Mouse (Mus musculus) left cerebral cortex, adult 2 months (tissue): Measurements from ENCODE around the gene Crip2. TPM values are rescaled to one million over a fixed set of nuclear protein-coding genes. Genes with fewer than 3 reads are reported as not detected.

Source experiments
- DNase-seq, 2 experiments: peaks; one replicate each; pipeline ENCODE4 v3.0.0; 2021 to 2022; ENCODE audit warnings: low spot score in 2 of 2, mixed read lengths in 1 of 2; ENCODE audit errors: extremely low spot score in 1 of 2
- H3K27ac ChIP-seq: fragments of 200-600 bp; 2 replicates; pipeline ENCODE4 v1.8.1; 2022
- H3K4me3 ChIP-seq: fragments of 200-600 bp; 2 replicates; pipeline ENCODE4 v1.8.1; 2022
- CTCF ChIP-seq: fragments of 200-600 bp; IDR thresholded peaks from 2 replicates; pipeline ENCODE4 v1.8.1; 2022; ENCODE audit warnings: antibody characterized with exemption, mild to moderate bottlenecking, moderate library complexity
- intact Hi-C: fragments of 180-260 bp; cut with DNase I; formaldehyde crosslinking; loops from one replicate; pipeline ENCODE4 v1.15.1; 2025
- long read RNA-seq, 2 experiments: library from polyadenylated mRNA; stranded (forward); transcript quantifications; one replicate each; pipeline ENCODE4 v2.0.0; 2021; ENCODE audit warnings: borderline mapping rate in 2 of 2
- total RNA-seq, 2 experiments: library from RNA; stranded (reverse); gene quantifications; 2 replicates each; pipeline ENCODE4 v1.2.3; 2021

Gene Crip2
- 100 to 1,000 TPM; 143 to 148 TPM for total RNA-seq
- long read RNA-seq, experiment 1, transcript Crip2-201 (7 exons, 1,439 nt): major isoform, 130 of 145 reads
- long read RNA-seq, experiment 1, transcript Crip2-206 (7 exons, 864 nt): minor isoform, 5 of 145 reads
- long read RNA-seq, experiment 1, partial matches to known transcripts: 6 of 145 reads
- long read RNA-seq, experiment 1, other reads (novel, unspliced or antisense): 3 of 145 reads
- long read RNA-seq, experiment 2, transcript Crip2-201 (7 exons, 1,439 nt): major isoform, 95 of 109 reads
- long read RNA-seq, experiment 2, partial matches to known transcripts: 5 of 109 reads
- long read RNA-seq, experiment 2, other reads (novel, unspliced or antisense): 7 of 109 reads

DNA sequence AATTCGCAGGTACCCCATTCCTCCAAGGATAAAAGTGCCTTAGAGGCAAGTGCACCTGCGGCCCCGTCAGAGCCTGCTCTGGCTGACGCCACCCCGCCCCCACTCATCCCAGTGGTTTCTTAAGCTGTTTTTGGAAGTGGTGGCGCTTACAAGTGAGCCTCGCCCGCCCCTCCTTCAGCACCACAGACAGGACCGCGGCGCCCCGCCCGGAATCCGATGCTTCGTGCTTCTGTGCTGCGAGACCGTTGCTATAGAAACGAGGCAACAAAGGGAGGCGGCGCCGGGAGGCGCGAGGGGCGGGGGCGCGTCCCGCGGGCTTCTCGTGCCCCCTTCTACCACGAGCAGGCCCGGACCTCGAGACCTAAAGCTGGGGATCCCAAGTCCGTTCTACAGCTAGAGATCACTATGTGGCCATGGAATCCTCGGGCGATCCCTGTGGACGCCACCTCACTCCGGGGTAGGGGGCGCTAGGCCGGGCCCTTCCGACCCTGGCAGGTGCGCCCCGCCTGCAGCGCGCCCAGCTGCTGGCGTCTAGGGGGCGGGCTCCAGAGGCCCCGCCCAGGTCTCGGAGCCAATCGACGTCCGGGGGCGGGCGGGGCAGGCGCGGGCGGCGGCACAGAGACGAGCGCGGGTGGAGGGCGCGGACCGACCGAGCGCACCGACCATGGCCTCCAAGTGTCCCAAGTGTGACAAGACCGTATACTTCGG lies at the start of gene Crip2:
Gene Crip2 (plus strand): TSS at position 329 of the 708 bp plus-strand sequence.
- intact Hi-C loops: no loop called here
- DNase-seq: peak; percentile 90 to 93
- TF ChIP-seq CTCF: peak; percentile 11
- Histone ChIP-seq H3K27ac (peak within 1 kb of the TSS; percentile 93), H3K4me3 (peak within 1 kb of the TSS; percentile 84)

DNA sequence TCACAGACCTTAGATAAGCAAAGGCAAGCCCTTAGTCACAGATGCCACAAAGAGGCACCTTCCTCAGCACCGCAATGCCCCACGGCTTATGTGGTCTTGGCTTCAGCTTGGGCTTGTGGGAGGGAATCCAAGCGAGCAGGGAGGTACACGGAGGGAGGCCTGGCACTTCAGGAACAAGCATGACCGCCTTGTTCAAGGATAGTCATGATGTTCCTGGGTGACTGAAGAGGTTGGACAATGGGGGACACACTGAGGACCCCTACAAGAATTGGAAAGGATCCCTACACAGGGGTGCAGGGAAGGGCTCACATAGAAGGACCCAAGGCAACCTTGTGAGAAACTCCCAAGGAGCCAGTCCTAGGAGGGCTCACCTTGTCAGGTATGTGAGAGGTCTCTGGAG lies 43.0 kb upstream of the Crip2 start:
- intact Hi-C loops: no loop called here

GRCm38 (mm10) chr12:113097749-113098281 lies 42.2 kb upstream of the Crip2 start, which contains the start of gene Mta1:
TSS of gene Mta1 (plus strand) at chr12:113098278.
- no peak for TF ChIP-seq CTCF
- intact Hi-C loops: loop anchor here (2.0 kb wide), 1 partner anchor 23 kb away; the partner anchor contains the start of gene Tex22
- Histone ChIP-seq H3K4me3 (peak within 1 kb of the TSS; percentile 87), H3K27ac (peak within 1 kb of the TSS; percentile 96)
- peak; percentile 49 to 58 for DNase-seq

More for the DNA sequence above, 43.0 kb upstream of the Crip2 start:
- H3K4me3 ChIP-seq: peak overlapping the region; percentile 87
- TF ChIP-seq CTCF: no peak
- peak overlapping the region; percentile 96; the same call in 1 of the 2 replicates for H3K27ac ChIP-seq
- DNase-seq: no peak

DNA sequence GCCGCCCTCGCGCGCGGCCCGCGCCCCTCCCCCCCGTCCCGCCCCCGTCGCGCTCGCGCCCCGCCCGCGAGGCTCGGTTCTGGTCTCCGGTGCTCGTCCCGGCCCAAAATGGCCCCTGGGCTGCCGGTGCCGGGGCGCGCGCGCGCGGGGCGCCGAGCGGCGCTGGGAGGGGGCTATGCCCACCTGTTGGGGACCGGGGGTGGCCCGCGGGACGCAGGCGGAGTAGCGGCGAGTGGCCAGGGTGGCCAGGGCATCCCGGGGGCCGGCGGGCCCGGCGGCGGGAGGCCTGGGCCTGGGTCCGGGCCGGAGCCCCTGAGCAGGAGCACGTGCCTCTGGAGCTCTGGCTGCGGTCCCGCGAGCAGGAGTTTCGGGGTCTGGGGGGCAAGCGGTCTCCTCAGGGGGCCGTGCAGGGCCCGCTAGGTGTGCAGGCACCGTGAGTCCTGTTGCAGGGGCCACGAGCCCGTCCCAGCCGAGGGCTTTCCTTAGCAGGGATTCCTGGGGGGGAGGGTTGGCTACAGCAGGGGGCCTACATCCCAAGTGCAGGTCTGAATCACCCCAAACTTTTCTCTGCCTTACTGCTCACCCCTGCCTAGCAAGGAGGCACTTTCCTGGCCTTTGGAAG lies 41.4 kb upstream of the Crip2 start:
- intact Hi-C loops: loop anchor here (2.0 kb wide), 1 partner anchor 24 kb away; the partner anchor contains the start of gene Tex22
- Histone ChIP-seq H3K27ac (peak overlapping the region; percentile 78), H3K4me3 (peak overlapping the region; percentile 75)
- peak in 1 of 2 experiments; percentile 43 for DNase-seq
- TF ChIP-seq CTCF: no peak

DNA sequence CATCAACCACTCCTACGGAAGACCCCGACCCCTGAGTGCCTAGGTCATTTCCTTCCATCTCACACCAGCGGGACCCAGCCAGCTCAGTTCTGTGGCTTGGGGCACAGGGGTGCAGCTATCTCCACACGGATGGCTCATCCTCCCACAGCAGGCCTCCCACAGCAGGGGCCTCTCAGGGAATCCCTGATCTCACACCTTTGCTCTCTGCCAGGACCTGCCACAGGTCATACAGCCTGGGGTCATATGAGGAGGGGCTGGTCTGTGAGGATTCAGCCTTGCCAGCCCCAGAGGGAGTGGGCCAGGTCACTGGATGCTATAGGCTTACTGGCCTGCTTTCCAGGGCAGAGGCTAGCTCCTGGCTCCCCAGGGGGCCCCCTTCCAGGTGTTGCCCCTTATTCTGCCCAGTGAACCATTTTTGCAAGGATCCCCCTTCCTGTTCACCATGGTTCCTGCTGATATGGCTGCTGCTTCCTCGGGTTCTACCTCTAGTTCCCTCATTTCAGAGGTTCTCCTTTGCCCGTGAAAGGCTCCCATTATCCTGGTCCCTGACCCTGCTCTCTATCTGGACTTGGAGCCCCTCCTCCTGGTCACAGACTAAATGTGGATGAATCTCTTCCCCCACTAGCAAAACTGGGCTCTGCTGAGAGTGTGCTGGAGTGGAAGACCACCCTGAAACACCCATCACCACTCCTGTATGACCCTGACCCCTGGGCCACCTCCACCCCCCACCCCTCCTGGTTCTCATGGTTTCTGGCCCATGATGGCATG lies 40.4 kb upstream of the Crip2 start:
- DNase-seq: no peak
- Histone ChIP-seq H3K27ac (peak overlapping the region; percentile 78; the same call in 1 of the 2 replicates), H3K4me3 (peak overlapping the region; percentile 75)
- TF ChIP-seq CTCF: no peak
- intact Hi-C loops: loop anchor here (2.0 to 5.0 kb wide), 2 partner anchors 25 to 97 kb away; partner anchors contain the start of genes Brf1 and Tex22

GRCm38 (mm10) chr12:113100448-113101076 lies 39.5 kb upstream of the Crip2 start:
- peak overlapping the region; percentile 32; the same call in 1 of the 2 replicates for H3K27ac ChIP-seq
- no peak for DNase-seq
- no peak for TF ChIP-seq CTCF
- H3K4me3 ChIP-seq: no peak overlapping the region
- intact Hi-C loops: loop anchor here (5.0 kb wide), 1 partner anchor 98 kb away; the partner anchor contains the start of gene Brf1

DNA sequence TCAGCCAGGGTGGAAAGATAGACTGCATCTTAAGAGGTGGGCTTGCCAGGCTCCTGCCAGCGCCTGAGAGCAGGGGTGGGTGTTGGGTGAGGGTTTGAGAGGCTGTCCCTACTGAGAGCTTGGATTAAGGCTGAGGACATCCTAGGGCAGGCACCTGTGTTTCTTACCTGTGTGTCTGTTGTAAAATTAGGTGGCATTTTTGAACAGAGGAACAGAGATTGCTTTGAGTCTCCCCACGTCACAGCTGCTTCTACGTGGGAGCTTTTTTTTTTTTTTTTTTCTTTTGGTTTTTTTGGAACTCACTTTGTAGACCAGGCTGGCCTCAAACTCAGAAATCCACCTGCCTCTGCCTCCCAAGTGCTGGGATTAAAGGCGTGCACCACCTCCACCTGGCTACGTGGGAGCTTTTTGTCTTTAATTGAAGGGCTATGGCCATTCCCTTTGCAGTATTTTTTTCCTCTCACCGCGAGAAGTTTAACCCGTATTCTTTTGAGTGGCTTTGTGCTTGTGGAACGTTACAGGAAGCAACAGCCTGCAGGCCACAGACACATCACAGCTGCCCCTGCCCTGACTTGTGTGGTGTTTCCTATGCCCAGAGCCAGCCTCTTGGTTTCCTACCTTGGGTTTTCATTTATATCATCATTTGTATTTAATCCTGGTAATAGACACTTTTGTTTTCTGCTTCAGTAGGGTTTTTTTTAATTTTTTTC lies 38.6 kb upstream of the Crip2 start:
- Histone ChIP-seq H3K4me3 (no peak overlapping the region), H3K27ac (no peak overlapping the region)
- no peak for DNase-seq
- intact Hi-C loops: loop anchor here (5.0 kb wide), 1 partner anchor 99 kb away; the partner anchor contains the start of gene Brf1
- no peak for TF ChIP-seq CTCF

GRCm38 (mm10) chr12:113102461-113102860 lies 37.6 kb upstream of the Crip2 start:
- peak; percentile 71 for TF ChIP-seq CTCF
- intact Hi-C loops: loop anchor here (5.0 kb wide), 1 partner anchor 100 kb away; the partner anchor contains the start of gene Brf1
- no peak overlapping the region for H3K4me3 ChIP-seq
- H3K27ac ChIP-seq: peak overlapping the region; percentile 57; the same call in 1 of the 2 replicates
- peak in 1 of 2 experiments; percentile 55 for DNase-seq

DNA sequence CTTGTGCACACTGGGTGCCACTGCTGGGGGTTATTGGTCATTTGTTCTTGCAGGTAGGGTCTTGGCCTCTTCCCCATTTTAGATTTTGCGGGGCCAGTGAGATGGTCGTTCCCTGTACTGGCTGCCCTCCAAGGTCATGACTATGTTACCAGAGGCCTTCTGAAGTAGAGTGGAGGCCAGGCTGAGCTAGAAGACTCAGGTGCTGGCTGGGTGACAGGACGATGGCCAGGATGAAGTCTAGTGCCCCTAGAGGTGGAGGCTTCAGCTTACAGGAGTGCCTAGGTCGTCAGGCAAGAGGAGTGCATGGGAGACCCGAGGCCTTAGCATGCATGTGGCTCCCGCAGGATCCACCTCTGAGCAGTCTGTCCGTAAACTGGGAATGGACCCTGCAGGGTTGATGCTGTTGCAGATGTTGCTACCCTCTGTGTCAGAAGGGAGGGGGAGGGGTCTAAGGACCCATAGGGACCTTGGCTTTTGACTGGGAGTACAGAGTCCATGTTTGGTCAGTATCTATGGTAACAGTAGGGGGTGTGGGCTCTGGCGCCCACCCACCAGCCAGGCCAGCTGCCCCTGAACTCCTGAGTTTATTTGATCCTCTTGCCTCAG lies 36.1 kb upstream of the Crip2 start:
- Histone ChIP-seq H3K4me3 (no peak overlapping the region), H3K27ac (no peak overlapping the region)
- intact Hi-C loops: loop anchor here (5.0 kb wide), 1 partner anchor 102 kb away; the partner anchor contains the start of gene Brf1
- peak; percentile 35 for TF ChIP-seq CTCF
- no peak for DNase-seq
